16 mouse cellular contexts compared by ENCODE assay signal in the genomic region with DNA sequence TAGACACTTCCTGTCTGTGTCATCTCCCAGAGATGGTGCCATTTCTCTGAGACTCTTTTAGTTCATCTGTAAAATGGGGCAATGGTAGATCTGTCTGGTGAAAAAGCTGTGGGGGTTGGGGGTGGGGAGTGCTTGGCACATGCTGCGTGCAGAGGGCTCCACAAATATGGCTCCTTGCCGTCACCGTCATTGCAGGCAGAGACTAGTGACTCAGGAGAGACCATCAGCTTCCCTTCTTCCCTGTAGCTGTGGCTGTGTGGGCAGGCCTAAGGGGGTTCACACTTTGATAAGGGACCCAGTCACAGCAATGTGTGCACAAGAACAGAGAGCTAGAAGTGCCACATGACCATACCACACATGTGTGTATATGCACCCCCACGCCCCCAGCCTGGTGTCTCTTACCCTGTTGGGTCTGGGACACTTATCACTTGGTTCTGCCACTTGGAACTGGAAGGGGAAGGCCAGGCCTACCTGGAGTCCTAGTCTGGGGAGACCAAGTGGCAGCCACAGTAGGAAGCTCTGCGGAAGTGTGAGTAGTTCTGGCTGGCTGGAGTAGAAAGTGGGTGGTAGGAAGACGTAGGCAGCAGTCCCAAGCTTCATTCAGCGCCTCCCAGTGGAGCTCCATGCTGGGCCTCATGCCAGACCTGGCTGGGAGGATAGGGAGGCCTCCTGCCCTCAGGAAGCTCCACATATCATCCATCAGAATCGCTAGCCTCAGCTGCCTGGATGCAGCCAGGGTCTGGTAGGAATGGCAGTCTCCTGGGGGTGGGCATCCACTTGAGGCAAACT.
DNase-seq lines count a peak whose midpoint lies in the region; ATAC-seq and TF ChIP-seq lines count a peak whose summit lies in the region.
"Had no signal": no experiment of that assay in that cellular context is flagged by ENCODE, and none has a peak within 500 bp of the region (broad histone marks: within the 10 kb centered on the region; RNA-seq: fewer than 3 reads in every experiment).

No protein-coding gene starts in this region.

- H3K27ac ChIP-seq in cortical plate, adult 2 months (ENCODE audit: insufficient read depth, low read length) = peak overlapping the region; percentile 13; the same call in 1 of the 2 replicates
- H3K27ac ChIP-seq in embryonic facial prominence, embryonic 10.5 days (replicated peaks) = no peak overlapping the region
- H3K27ac ChIP-seq: hindbrain, embryonic 14.5 days; liver, embryonic 12.5 days; lung, embryonic 15.5 days; midbrain, embryonic 13.5 days had no signal

- H3K9me3 ChIP-seq in embryonic facial prominence, embryonic 10.5 days = no peaks in the 10 kb centered on the region
- H3K9me3 ChIP-seq: liver, embryonic 12.5 days; lung, embryonic 15.5 days; midbrain, embryonic 13.5 days had no signal

- DNase-seq in frontal cortex, postnatal 14 days (ENCODE audit: low spot score in 2 of 2) = no peak
- peak; percentile 48 to 65 for DNase-seq in left cerebral cortex, postnatal 36 days (ENCODE audit: low spot score in 2 of 2)
- no peak for DNase-seq in left cerebral cortex, postnatal 4 days
- DNase-seq in heart, postnatal 14 days = no peak
- no peak for DNase-seq in embryonic facial prominence, embryonic 10.5 days (ENCODE audit: low spot score)
- DNase-seq: cerebellum, adult 9-10 months; heart, postnatal 10 days had no signal

- no peaks in the 10 kb centered on the region for H3K27me3 ChIP-seq in embryonic facial prominence, embryonic 10.5 days (replicated peaks; ENCODE audit: low read depth, poor library complexity, severe bottlenecking)
- H3K27me3 ChIP-seq: liver, embryonic 12.5 days; lung, embryonic 15.5 days; midbrain, embryonic 13.5 days had no signal

- intact Hi-C loops in left cerebral cortex, postnatal 36 days (cut with DNase I) = no loop called here
- intact Hi-C loops in left cerebral cortex, postnatal 4 days (cut with DNase I) = no loop called here
- intact Hi-C loops in heart, postnatal 14 days (cut with DNase I) = no loop called here

- TF ChIP-seq POLR2A in cortical plate, adult 2 months (IDR thresholded peaks at IDR 0.05; ENCODE audit: extremely low read depth, insufficient read depth, low read length) = no peak

- no peaks in the 10 kb centered on the region for H3K36me3 ChIP-seq in embryonic facial prominence, embryonic 10.5 days (replicated peaks)
- H3K36me3 ChIP-seq: liver, embryonic 12.5 days; lung, embryonic 15.5 days; midbrain, embryonic 13.5 days had no signal

- no peak overlapping the region for H3K4me3 ChIP-seq in cortical plate, adult 2 months (ENCODE audit: insufficient read depth, low read length)
- no peak overlapping the region for H3K4me3 ChIP-seq in embryonic facial prominence, embryonic 10.5 days
- H3K4me3 ChIP-seq: liver, embryonic 12.5 days; lung, embryonic 15.5 days; midbrain, embryonic 13.5 days; myocyte had no signal

- H3K4me1 ChIP-seq in cortical plate, adult 2 months (ENCODE audit: control insufficient read depth, insufficient read depth, low read length) = peaks cover 14% of the 10 kb centered on the region
- no peaks in the 10 kb centered on the region for H3K4me1 ChIP-seq in embryonic facial prominence, embryonic 10.5 days
- H3K4me1 ChIP-seq: liver, embryonic 12.5 days; lung, embryonic 15.5 days had no signal

- 79% methylated on average over 8 of the region's 8 CpGs for WGBS in embryonic facial prominence, embryonic 10.5 days

- ATAC-seq in frontal cortex, adult (ENCODE audit: low TSS enrichment) = peak; percentile 58
- ATAC-seq: CD4-positive, CD25-positive, alpha-beta regulatory T cell, adult 4 months; intestine, embryonic 16.5 days; liver, embryonic 12.5 days; midbrain, embryonic 13.5 days had no signal

- TF ChIP-seq CTCF in cortical plate, adult 2 months (IDR thresholded peaks at IDR 0.05; ENCODE audit: extremely low read depth, insufficient read depth, low read length) = no peak

Comparison
In these comparisons a context has a peak if more than half of its experiments do, and no peak if none do; other contexts are left out.
1. DNase-seq: peak in left cerebral cortex, postnatal 36 days (2 of 2); none in frontal cortex, postnatal 14 days (0 of 2), left cerebral cortex, postnatal 4 days (single experiment), heart, postnatal 14 days (0 of 2) and embryonic facial prominence, embryonic 10.5 days (single experiment).